Mouse (Mus musculus) megakaryocyte-erythroid progenitor cell, adult 5-6 weeks (primary cell): ENCODE results near the gene AC161166.1. TPM values are rescaled to one million over a fixed set of nuclear protein-coding genes. Genes with fewer than 3 reads are reported as not detected.

ENCODE experiments used
- ATAC-seq: replicated peaks from 2 replicates; pipeline ENCODE4 v1.8.0; 2016; ENCODE audit warnings: mild to moderate bottlenecking, inconsistent platforms; ENCODE audit not compliant: severe bottlenecking, poor library complexity, low FRiP score, low TSS enrichment
- total RNA-seq, 2 experiments: library from RNA; stranded (forward) in 1 of 2; stranded (reverse) in 1 of 2; fragments of 200-1000, 215-1000 nt in 1 of 2; fragments of >200 nt in 1 of 2; fragmentation: Nextera tagmentation in 1 of 2; gene quantifications; 2 replicates each; pipeline ENCODE4 v1.2.3; 2014 to 2017

The AC161166.1 gene
- total RNA-seq, 2 experiments from 2014 or later: not detected

- ATAC-seq: no peak
Observed at GRCm38 (mm10) chr7:24470356-24470755, 41.9 kb downstream of the AC161166.1 start.

- ATAC-seq: no peak; the same call in 1 of the 2 replicates
Observed at GRCm38 (mm10) chr7:24469126-24469525, 43.1 kb downstream of the AC161166.1 start.

GRCm38 (mm10) chr7:24467886-24468285 lies 44.4 kb downstream of the AC161166.1 start:
- no peak for ATAC-seq

- ATAC-seq: no peak
Observed at GRCm38 (mm10) chr7:24466835-24467234, 45.4 kb downstream of the AC161166.1 start.

- ATAC-seq: peak; percentile 33; the same call in 1 of the 2 replicates
Observed at GRCm38 (mm10) chr7:24462388-24463319, 49.6 kb downstream of the AC161166.1 start, which contains the start of gene Plaur. Gene Plaur (plus strand): TSS chr7:24462484.

- ATAC-seq: no peak
Observed at GRCm38 (mm10) chr7:24461376-24462051, 50.7 kb downstream of the AC161166.1 start.

Other genes starting within 250 kb of the AC161166.1 start
- 0.30 and 0.59 TPM in 2 replicates for gene Zfp93, start 242.0 kb downstream of the AC161166.1 start, total RNA-seq (2014; fragmentation: Nextera tagmentation)
- 0.23 and 2.0 TPM in 2 replicates for gene Zfp93, start 242.0 kb downstream of the AC161166.1 start, total RNA-seq (2017)
- 9.3 and 10.9 TPM in 2 replicates for gene Zfp61, start 211.2 kb downstream of the AC161166.1 start, total RNA-seq (2014; fragmentation: Nextera tagmentation)
- 16.0 and 47.7 TPM in 2 replicates for gene Zfp61, start 211.2 kb downstream of the AC161166.1 start, total RNA-seq (2017)
- gene Zfp94, start 195.8 kb downstream of the AC161166.1 start, total RNA-seq (2014; fragmentation: Nextera tagmentation): 3.3 and 6.7 TPM in 2 replicates
- 3.0 and 4.4 TPM in 2 replicates for gene Zfp94, start 195.8 kb downstream of the AC161166.1 start, total RNA-seq (2017)
- not detected in 2 replicates for gene Tescl, start 178.5 kb downstream of the AC161166.1 start, total RNA-seq (2014; fragmentation: Nextera tagmentation)
- not detected in 2 replicates for gene Tescl, start 178.5 kb downstream of the AC161166.1 start, total RNA-seq (2017)
- gene Lypd5, start 163.3 kb downstream of the AC161166.1 start, total RNA-seq (2014; fragmentation: Nextera tagmentation): not detected in 2 replicates
- not detected in 2 replicates for gene Lypd5, start 163.3 kb downstream of the AC161166.1 start, total RNA-seq (2017)
- 120 and 147 TPM in 2 replicates for gene Kcnn4, start 142.2 kb downstream of the AC161166.1 start, total RNA-seq (2014; fragmentation: Nextera tagmentation)
- 121 and 155 TPM in 2 replicates for gene Kcnn4, start 142.2 kb downstream of the AC161166.1 start, total RNA-seq (2017)
- 32.7 and 41.2 TPM in 2 replicates for gene Smg9, start 112.8 kb downstream of the AC161166.1 start, total RNA-seq (2014; fragmentation: Nextera tagmentation)
- gene Smg9, start 112.8 kb downstream of the AC161166.1 start, total RNA-seq (2017): 11.2 and 26.3 TPM in 2 replicates
- not detected in 2 replicates for gene Irgc1, start 60.2 kb downstream of the AC161166.1 start, total RNA-seq (2014; fragmentation: Nextera tagmentation)
- not detected in 2 replicates for gene Irgc1, start 60.2 kb downstream of the AC161166.1 start, total RNA-seq (2017)
- gene Plaur, start 50.0 kb downstream of the AC161166.1 start, total RNA-seq (2014; fragmentation: Nextera tagmentation): 2.3 and 5.4 TPM in 2 replicates
- 2.2 and 2.5 TPM in 2 replicates for gene Plaur, start 50.0 kb downstream of the AC161166.1 start, total RNA-seq (2017)
- 0.27 TPM in 1 of 2 replicates, not detected in the other for gene Cadm4, start 30.4 kb downstream of the AC161166.1 start, total RNA-seq (2014; fragmentation: Nextera tagmentation)
- gene Cadm4, start 30.4 kb downstream of the AC161166.1 start, total RNA-seq (2017): not detected in 2 replicates
- gene Zfp428, start 5.4 kb downstream of the AC161166.1 start, total RNA-seq (2014; fragmentation: Nextera tagmentation): 3.5 and 4.0 TPM in 2 replicates
- 3.1 and 9.7 TPM in 2 replicates for gene Zfp428, start 5.4 kb downstream of the AC161166.1 start, total RNA-seq (2017)
- gene Irgq, start 18.2 kb upstream of the AC161166.1 start, total RNA-seq (2014; fragmentation: Nextera tagmentation): 4.7 and 6.3 TPM in 2 replicates
- 3.0 and 5.2 TPM in 2 replicates for gene Irgq, start 18.2 kb upstream of the AC161166.1 start, total RNA-seq (2017)
- not detected in 2 replicates for gene Pinlyp, start 33.7 kb upstream of the AC161166.1 start, total RNA-seq (2014; fragmentation: Nextera tagmentation)
- gene Pinlyp, start 33.7 kb upstream of the AC161166.1 start, total RNA-seq (2017): not detected in 2 replicates
- 89.0 and 93.7 TPM in 2 replicates for gene Xrcc1, start 33.8 kb upstream of the AC161166.1 start, total RNA-seq (2014; fragmentation: Nextera tagmentation)
- gene Xrcc1, start 33.8 kb upstream of the AC161166.1 start, total RNA-seq (2017): 20.7 and 36.6 TPM in 2 replicates
- gene Ethe1, start 75.1 kb upstream of the AC161166.1 start, total RNA-seq (2014; fragmentation: Nextera tagmentation): 12.4 and 19.8 TPM in 2 replicates
- 8.3 and 11.4 TPM in 2 replicates for gene Ethe1, start 75.1 kb upstream of the AC161166.1 start, total RNA-seq (2017)
- 0.37 TPM in 1 of 2 replicates, not detected in the other for gene Zfp575, start 75.2 kb upstream of the AC161166.1 start, total RNA-seq (2014; fragmentation: Nextera tagmentation)
- not detected in 2 replicates for gene Zfp575, start 75.2 kb upstream of the AC161166.1 start, total RNA-seq (2017)
- 2.6 and 2.8 TPM in 2 replicates for gene Phldb3, start 98.3 kb upstream of the AC161166.1 start, total RNA-seq (2014; fragmentation: Nextera tagmentation)
- 6.8 and 9.7 TPM in 2 replicates for gene Phldb3, start 98.3 kb upstream of the AC161166.1 start, total RNA-seq (2017)
- not detected in 2 replicates for gene Lypd3, start 124.1 kb upstream of the AC161166.1 start, total RNA-seq (2014; fragmentation: Nextera tagmentation)
- gene Lypd3, start 124.1 kb upstream of the AC161166.1 start, total RNA-seq (2017): not detected in 2 replicates
- gene Tex101, start 164.2 kb upstream of the AC161166.1 start, total RNA-seq (2014; fragmentation: Nextera tagmentation): not detected in 2 replicates
- not detected in 2 replicates for gene Tex101, start 164.2 kb upstream of the AC161166.1 start, total RNA-seq (2017)
- gene BC049730, start 196.8 kb upstream of the AC161166.1 start, total RNA-seq (2014; fragmentation: Nextera tagmentation): not detected in 2 replicates
- not detected in 2 replicates for gene BC049730, start 196.8 kb upstream of the AC161166.1 start, total RNA-seq (2017)
- gene Gm4763, start 214.5 kb upstream of the AC161166.1 start, total RNA-seq (2014; fragmentation: Nextera tagmentation): not detected in 2 replicates
- not detected in 2 replicates for gene Gm4763, start 214.5 kb upstream of the AC161166.1 start, total RNA-seq (2017)
- 3.2 TPM in 1 of 2 replicates, not detected in the other for gene Cd177, start 247.9 kb upstream of the AC161166.1 start, total RNA-seq (2014; fragmentation: Nextera tagmentation)
- 1.8 and 2.6 TPM in 2 replicates for gene Cd177, start 247.9 kb upstream of the AC161166.1 start, total RNA-seq (2017)